Mouse (Mus musculus): ENCODE measurements around the gene Zfp91. TPM values are rescaled to one million over a fixed set of nuclear protein-coding genes. Genes with fewer than 3 reads are reported as not detected.
A peak's percentile ranks its signal among the peaks of the same experiment; 100 is the strongest.
"Not testable (repeated sequence)": the region's sequence is repeated elsewhere in the genome, so short reads cannot be mapped to it uniquely, and the experiment has no call there.

Gene Zfp91
- polyA plus RNA-seq, 1 experiment from 2014 or later: 10.8 TPM

- Histone ChIP-seq H3K9me3 (ENCODE audit: low read depth, low read length) (no peaks in the 10 kb centered on the region), H3K27ac (ENCODE audit: low read depth) (no peak overlapping the region), H3K4me2 (no peak overlapping the region), H3K27me3 (ENCODE audit: insufficient read depth, low read length) (no peaks in the 10 kb centered on the region), H3K36me3 (ENCODE audit: insufficient read depth) (no peaks in the 10 kb centered on the region), H3K9ac (no peak overlapping the region), H3K4me1 (ENCODE audit: insufficient read depth) (no peaks in the 10 kb centered on the region), H3K4me3 (ENCODE audit: low read depth, low read length) (no peak overlapping the region)
- 68% methylated on average over 2 of the region's 3 CpGs for WGBS
- DNase-seq (peak; percentile 14), ATAC-seq (ENCODE audit: insufficient read depth) (no peak)
- TF ChIP-seq CTCF (IDR thresholded peaks at IDR 0.05; ENCODE audit: low read depth): no peak
Observed at GRCm38 (mm10) chr19:12722308-12722707, 73.6 kb downstream of the Zfp91 start.

- H3K4me3 ChIP-seq (ENCODE audit: low read depth, low read length); H3K4me2 ChIP-seq; H3K4me1 ChIP-seq (ENCODE audit: insufficient read depth); H3K27me3 ChIP-seq (ENCODE audit: insufficient read depth, low read length); H3K36me3 ChIP-seq (ENCODE audit: insufficient read depth); DNase-seq; ATAC-seq (ENCODE audit: insufficient read depth); H3K9me3 ChIP-seq (ENCODE audit: low read depth, low read length); H3K27ac ChIP-seq (ENCODE audit: low read depth); H3K9ac ChIP-seq: not testable (repeated sequence)
- 91% methylated on average over 7 of the region's 7 CpGs for WGBS
Observed at GRCm38 (mm10) chr19:12721596-12721995, 74.3 kb downstream of the Zfp91 start.

- H3K27me3 ChIP-seq (ENCODE audit: insufficient read depth, low read length); H3K9me3 ChIP-seq (ENCODE audit: low read depth, low read length); H3K9ac ChIP-seq; H3K4me3 ChIP-seq (ENCODE audit: low read depth, low read length); H3K36me3 ChIP-seq (ENCODE audit: insufficient read depth); ATAC-seq (ENCODE audit: insufficient read depth); H3K4me1 ChIP-seq (ENCODE audit: insufficient read depth); DNase-seq; H3K4me2 ChIP-seq; H3K27ac ChIP-seq (ENCODE audit: low read depth): not testable (repeated sequence)
- WGBS: 85% methylated on average over 5 of the region's 5 CpGs
Observed at GRCm38 (mm10) chr19:12720919-12721318, 75.0 kb downstream of the Zfp91 start.

GRCm38 (mm10) chr19:12720463-12720862 is 75.5 kb downstream of the Zfp91 start:
- no peak for DNase-seq
- no peaks in the 10 kb centered on the region for H3K36me3 ChIP-seq (ENCODE audit: insufficient read depth)
- TF ChIP-seq CTCF (IDR thresholded peaks at IDR 0.05; ENCODE audit: low read depth): no peak
- no peak overlapping the region for H3K27ac ChIP-seq (ENCODE audit: low read depth)
- no peaks in the 10 kb centered on the region for H3K27me3 ChIP-seq (ENCODE audit: insufficient read depth, low read length)
- no peaks in the 10 kb centered on the region for H3K9me3 ChIP-seq (ENCODE audit: low read depth, low read length)
- no peak for ATAC-seq (ENCODE audit: insufficient read depth)
- H3K9ac ChIP-seq: no peak overlapping the region
- H3K4me1 ChIP-seq (ENCODE audit: insufficient read depth): no peaks in the 10 kb centered on the region
- no peak overlapping the region for H3K4me2 ChIP-seq
- 53% methylated on average over 2 of the region's 2 CpGs for WGBS
- no peak overlapping the region for H3K4me3 ChIP-seq (ENCODE audit: low read depth, low read length)

GRCm38 (mm10) chr19:12719189-12719588 is 76.7 kb downstream of the Zfp91 start:
- no peaks in the 10 kb centered on the region for H3K9me3 ChIP-seq (ENCODE audit: low read depth, low read length)
- DNase-seq (no peak), ATAC-seq (ENCODE audit: insufficient read depth) (no peak)
- no peaks in the 10 kb centered on the region for H3K27me3 ChIP-seq (ENCODE audit: insufficient read depth, low read length)
- no peak overlapping the region for H3K9ac ChIP-seq
- H3K4me2 ChIP-seq: no peak overlapping the region
- H3K4me1 ChIP-seq (ENCODE audit: insufficient read depth): no peaks in the 10 kb centered on the region
- WGBS: 70% methylated on average over 6 of the region's 6 CpGs
- H3K4me3 ChIP-seq (ENCODE audit: low read depth, low read length): no peak overlapping the region
- H3K27ac ChIP-seq (ENCODE audit: low read depth): no peak overlapping the region
- no peaks in the 10 kb centered on the region for H3K36me3 ChIP-seq (ENCODE audit: insufficient read depth)
- no peak for TF ChIP-seq CTCF (IDR thresholded peaks at IDR 0.05; ENCODE audit: low read depth)

Other genes starting within 250 kb of the Zfp91 start
- gene Gm4952, start 196.2 kb downstream of the Zfp91 start, polyA plus RNA-seq (2014; fragmentation: Nextera tagmentation; extraction: Ambion mirVana): not detected in 2 replicates
- not detected in 2 replicates for gene Glyat, start 162.8 kb downstream of the Zfp91 start, polyA plus RNA-seq (2014; fragmentation: Nextera tagmentation; extraction: Ambion mirVana)
- not detected in 2 replicates for gene Olfr1442, start 125.7 kb downstream of the Zfp91 start, polyA plus RNA-seq (2014; fragmentation: Nextera tagmentation; extraction: Ambion mirVana)
- not detected in 2 replicates for gene Olfr1443, start 118.0 kb downstream of the Zfp91 start, polyA plus RNA-seq (2014; fragmentation: Nextera tagmentation; extraction: Ambion mirVana)
- not detected in 2 replicates for gene Keg1, start 100.3 kb downstream of the Zfp91 start, polyA plus RNA-seq (2014; fragmentation: Nextera tagmentation; extraction: Ambion mirVana)
- gene Cntf, start 30.5 kb downstream of the Zfp91 start, polyA plus RNA-seq (2014; fragmentation: Nextera tagmentation; extraction: Ambion mirVana): 0.55 TPM in 2 replicates
- 1.2 and 1.4 TPM in 2 replicates for gene Lpxn, start 67 bp upstream of the Zfp91 start, polyA plus RNA-seq (2014; fragmentation: Nextera tagmentation; extraction: Ambion mirVana)
- not detected in 2 replicates for gene Gm5244, start 50.6 kb upstream of the Zfp91 start, polyA plus RNA-seq (2014; fragmentation: Nextera tagmentation; extraction: Ambion mirVana)
- gene Olfr1444, start 61.2 kb upstream of the Zfp91 start, polyA plus RNA-seq (2014; fragmentation: Nextera tagmentation; extraction: Ambion mirVana): not detected in 2 replicates
- not detected in 2 replicates for gene Olfr1445, start 87.7 kb upstream of the Zfp91 start, polyA plus RNA-seq (2014; fragmentation: Nextera tagmentation; extraction: Ambion mirVana)
- not detected in 2 replicates for gene Olfr1446, start 97.4 kb upstream of the Zfp91 start, polyA plus RNA-seq (2014; fragmentation: Nextera tagmentation; extraction: Ambion mirVana)
- not detected in 2 replicates for gene Olfr1447, start 107.6 kb upstream of the Zfp91 start, polyA plus RNA-seq (2014; fragmentation: Nextera tagmentation; extraction: Ambion mirVana)
- not detected in 2 replicates for gene Olfr1448, start 128.3 kb upstream of the Zfp91 start, polyA plus RNA-seq (2014; fragmentation: Nextera tagmentation; extraction: Ambion mirVana)
- gene Olfr1449, start 134.7 kb upstream of the Zfp91 start, polyA plus RNA-seq (2014; fragmentation: Nextera tagmentation; extraction: Ambion mirVana): not detected in 2 replicates
- gene Olfr1450, start 154.1 kb upstream of the Zfp91 start, polyA plus RNA-seq (2014; fragmentation: Nextera tagmentation; extraction: Ambion mirVana): not detected in 2 replicates
- gene Olfr1451, start 198.9 kb upstream of the Zfp91 start, polyA plus RNA-seq (2014; fragmentation: Nextera tagmentation; extraction: Ambion mirVana): not detected in 2 replicates
- not detected in 2 replicates for gene Olfr1453, start 232.2 kb upstream of the Zfp91 start, polyA plus RNA-seq (2014; fragmentation: Nextera tagmentation; extraction: Ambion mirVana)